Mouse (Mus musculus): ENCODE measurements around the gene Zg16. TPM values are rescaled to one million over a fixed set of nuclear protein-coding genes. Genes with fewer than 3 reads are reported as not detected.
"Not testable (repeated sequence)": the region's sequence is repeated elsewhere in the genome, so short reads cannot be mapped to it uniquely, and the experiment has no call there.

Zg16 gene
- total RNA-seq (2018; cell fraction: chromatin; rRNA removed): not detected
- total RNA-seq (2018; cell fraction: cytosol; rRNA removed): not detected
- not detected for total RNA-seq (2018; cell fraction: nucleus; rRNA removed)
- not detected in 3 replicates for polyA plus RNA-seq (2018)

DNA sequence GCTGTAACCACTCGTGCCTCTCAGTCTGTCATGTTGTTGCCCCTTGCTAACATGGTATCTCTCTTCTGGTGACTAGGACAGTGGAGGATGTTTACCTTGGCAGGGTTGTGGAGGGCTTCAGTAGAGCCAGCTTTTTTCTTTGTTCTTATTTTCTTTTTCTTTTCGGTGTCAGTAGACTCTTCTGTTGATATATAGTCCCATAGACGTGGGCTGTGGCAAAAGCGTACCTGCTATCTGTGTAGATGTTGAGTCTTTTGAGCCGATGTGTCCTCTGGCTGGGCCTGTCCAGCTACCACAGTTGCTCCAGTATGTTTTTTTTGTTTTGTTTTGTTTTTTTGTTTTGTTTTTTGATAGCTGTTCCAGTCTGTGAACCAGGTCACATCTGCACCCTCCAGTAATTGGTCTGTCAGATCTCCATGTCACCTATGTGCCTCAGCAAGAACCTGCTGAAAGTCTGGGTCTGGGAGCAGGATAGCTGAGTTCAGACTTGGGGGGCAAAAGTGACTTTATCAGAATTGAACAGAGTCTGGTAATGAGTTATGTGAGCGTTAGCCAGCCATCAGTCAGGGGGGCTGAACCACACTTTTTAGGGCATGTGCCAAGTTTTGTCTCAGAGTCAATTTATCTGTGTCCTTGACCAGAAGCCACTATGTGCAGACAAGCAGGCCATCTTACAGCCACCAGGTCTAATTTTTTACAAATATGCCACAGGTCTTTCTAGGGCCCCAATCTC lies at the start of gene Zg16:
Gene Zg16, minus strand, starts transcription at position 51 of the 733 bp plus-strand sequence.
- H3K36me3 ChIP-seq (ENCODE audit: inconsistent target); H3K27ac ChIP-seq; H3K4me3 ChIP-seq (ENCODE audit: inconsistent target): not testable (repeated sequence)
- WGBS (ENCODE audit: missing documents): 95% methylated on average over 6 of the region's 6 CpGs
- peaks cover 11% of the 10 kb centered on the region for H3K79me2 ChIP-seq (ENCODE audit: inconsistent target)

DNA sequence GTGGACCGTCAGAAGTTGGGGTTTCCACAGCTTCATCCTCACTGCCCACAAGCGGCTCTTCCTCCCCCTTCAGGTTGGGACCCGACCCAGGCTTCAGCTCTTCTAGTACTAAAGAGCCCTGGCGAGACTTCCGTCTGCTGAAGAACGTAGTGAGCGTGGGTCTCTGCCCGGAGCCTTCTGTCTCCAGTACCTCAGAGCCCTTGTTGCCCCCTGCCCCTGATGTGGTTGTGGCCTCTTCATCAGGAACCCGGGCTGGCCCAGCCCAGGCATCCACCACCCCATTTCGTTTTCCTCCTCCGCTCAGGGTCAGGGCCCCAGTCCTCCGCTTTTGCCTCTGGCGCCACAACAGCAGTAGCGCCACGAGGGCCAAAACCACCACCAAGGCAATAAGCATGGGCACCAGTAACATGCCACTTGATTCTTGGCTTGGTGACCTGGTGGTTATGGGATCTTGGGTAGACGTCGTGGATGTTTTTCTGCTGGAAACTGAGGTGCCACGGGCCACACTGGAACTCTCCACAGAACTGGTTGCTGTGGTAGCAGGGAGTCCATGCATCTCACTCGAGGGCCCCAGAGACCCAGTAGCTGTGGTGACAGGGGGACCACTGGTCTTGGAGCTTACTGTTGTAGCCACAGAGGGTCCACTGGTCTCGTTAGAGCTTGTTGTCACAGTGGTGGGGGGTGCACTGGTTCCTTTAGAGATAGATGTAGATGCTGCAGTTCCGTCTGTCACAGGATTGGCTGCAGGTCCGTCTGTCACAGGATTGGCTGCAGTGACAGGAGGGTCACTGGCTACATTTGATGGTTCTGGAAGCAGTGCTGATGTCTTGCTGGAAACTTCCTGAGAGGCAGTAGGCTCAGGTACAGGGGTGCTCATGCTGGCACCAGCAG lies 49.3 kb upstream of the Zg16 start:
- 0 out of 2 replicates have a peak overlapping the region, but pooled peaks have one; percentile 24 for H3K27ac ChIP-seq
- peaks cover 10% of the 10 kb centered on the region; the same call in 1 of the 2 replicates for H3K79me2 ChIP-seq (ENCODE audit: inconsistent target)
- 32% methylated on average over 22 of the region's 22 CpGs for WGBS (ENCODE audit: missing documents)
- no peaks in the 10 kb centered on the region for H3K36me3 ChIP-seq (ENCODE audit: inconsistent target)
- H3K4me3 ChIP-seq (ENCODE audit: inconsistent target): no peak overlapping the region

DNA sequence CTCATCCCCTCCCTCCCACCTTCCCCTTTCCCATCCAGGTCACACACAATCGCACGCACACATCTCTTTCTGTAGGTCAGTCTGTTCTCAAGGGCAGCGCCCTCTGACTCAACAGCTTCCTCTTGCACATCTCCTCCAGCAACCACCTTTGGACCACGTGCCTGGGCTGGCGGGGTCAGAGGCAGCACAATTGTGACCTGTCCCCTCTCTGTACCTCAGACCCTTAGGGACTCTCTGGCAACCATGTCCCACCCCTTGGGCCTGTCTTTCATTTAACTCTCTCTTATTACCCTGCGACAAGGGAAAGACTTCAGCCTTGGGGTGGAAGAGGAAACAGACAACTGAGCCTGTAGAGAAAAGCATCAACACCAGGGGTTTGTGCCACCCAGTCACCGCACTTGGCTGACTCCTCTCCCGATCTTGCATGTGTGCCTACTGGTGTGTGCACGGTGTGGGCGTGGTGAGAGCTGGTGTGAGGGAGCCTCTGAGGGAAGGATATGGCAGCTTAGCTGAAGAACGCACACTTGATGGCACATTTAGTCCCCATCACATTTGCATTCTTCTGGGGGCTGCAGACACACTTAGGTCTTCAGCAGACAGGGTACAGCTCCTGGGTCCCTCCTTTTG lies 47.8 kb upstream of the Zg16 start:
- Histone ChIP-seq H3K27ac (no peak overlapping the region), H3K79me2 (ENCODE audit: inconsistent target) (peaks cover 10% of the 10 kb centered on the region; the same call in 1 of the 2 replicates), H3K4me3 (ENCODE audit: inconsistent target) (no peak overlapping the region), H3K36me3 (ENCODE audit: inconsistent target) (no peaks in the 10 kb centered on the region)
- WGBS (ENCODE audit: missing documents): 22% methylated on average over 11 of the region's 11 CpGs

DNA sequence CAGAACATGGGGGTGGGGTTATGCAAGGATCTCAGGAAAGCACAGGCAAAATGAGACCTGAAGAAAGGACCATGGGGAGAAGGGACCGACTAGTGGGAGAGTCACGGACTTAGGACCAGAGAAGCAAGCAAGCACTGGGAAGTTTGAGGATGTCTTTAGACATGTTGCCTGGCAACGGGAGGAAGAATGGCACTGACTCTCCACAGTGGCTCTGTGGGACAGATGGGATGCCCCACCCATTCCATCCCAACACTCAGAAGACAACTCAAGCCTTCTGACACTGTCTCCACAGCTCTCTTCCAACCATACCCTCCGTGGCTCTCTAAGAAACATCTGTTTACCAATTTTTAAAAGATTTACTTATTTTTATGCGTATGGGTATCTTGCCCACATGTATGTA lies 46.0 kb upstream of the Zg16 start:
- Histone ChIP-seq H3K4me3 (ENCODE audit: inconsistent target) (no peak overlapping the region), H3K36me3 (ENCODE audit: inconsistent target) (no peaks in the 10 kb centered on the region), H3K27ac (no peak overlapping the region), H3K79me2 (ENCODE audit: inconsistent target) (peaks cover 10% of the 10 kb centered on the region; the same call in 1 of the 2 replicates)
- 81% methylated on average over 5 of the region's 5 CpGs for WGBS (ENCODE audit: missing documents)

DNA sequence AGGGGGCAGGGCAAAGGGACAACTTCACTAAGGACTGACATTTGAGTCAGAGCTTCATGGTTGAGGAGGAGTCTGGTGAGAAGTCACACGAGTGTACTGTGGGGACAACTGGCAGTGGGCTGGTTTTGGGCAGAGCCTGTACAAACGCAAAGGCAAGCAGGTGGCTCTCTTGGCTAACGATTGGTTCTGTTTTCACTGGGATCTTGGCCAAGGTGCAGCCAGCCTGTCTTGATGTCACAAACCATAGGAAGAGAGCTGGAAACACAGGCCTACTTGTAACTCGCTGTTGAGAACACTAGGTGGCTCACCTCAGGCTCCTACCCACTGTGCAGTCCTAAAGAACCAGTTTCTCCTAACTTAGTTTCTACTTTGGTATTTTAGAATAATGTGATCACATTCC lies 42.5 kb upstream of the Zg16 start:
- no peaks in the 10 kb centered on the region for H3K79me2 ChIP-seq (ENCODE audit: inconsistent target)
- no peak overlapping the region for H3K27ac ChIP-seq
- H3K36me3 ChIP-seq (ENCODE audit: inconsistent target): no peaks in the 10 kb centered on the region
- H3K4me3 ChIP-seq (ENCODE audit: inconsistent target): no peak overlapping the region
- WGBS (ENCODE audit: missing documents): 12% methylated on average over 4 of the region's 4 CpGs

DNA sequence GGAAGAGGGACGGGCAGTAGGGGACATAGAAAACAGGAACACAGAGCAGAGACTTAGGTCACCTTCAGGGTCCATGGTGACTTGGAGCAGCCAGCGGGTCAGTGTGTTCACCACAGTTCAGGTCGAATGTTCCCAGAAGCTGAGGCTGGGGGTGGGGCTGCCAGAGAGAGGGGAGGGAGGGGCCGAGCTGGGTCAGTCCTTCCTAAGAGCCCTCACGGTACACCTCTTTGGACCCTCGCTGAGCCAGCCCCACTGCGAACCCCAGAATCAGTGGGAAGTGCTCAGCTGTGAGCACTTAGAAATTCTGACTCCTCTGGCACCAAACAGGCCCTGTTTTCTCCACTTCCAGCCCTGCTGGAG lies 34.8 kb upstream of the Zg16 start, which contains the start of gene Qprt:
Gene Qprt, minus strand, starts transcription at position 316 of the 360 bp plus-strand sequence.
- no peak within 1 kb of the TSS for H3K27ac ChIP-seq

DNA sequence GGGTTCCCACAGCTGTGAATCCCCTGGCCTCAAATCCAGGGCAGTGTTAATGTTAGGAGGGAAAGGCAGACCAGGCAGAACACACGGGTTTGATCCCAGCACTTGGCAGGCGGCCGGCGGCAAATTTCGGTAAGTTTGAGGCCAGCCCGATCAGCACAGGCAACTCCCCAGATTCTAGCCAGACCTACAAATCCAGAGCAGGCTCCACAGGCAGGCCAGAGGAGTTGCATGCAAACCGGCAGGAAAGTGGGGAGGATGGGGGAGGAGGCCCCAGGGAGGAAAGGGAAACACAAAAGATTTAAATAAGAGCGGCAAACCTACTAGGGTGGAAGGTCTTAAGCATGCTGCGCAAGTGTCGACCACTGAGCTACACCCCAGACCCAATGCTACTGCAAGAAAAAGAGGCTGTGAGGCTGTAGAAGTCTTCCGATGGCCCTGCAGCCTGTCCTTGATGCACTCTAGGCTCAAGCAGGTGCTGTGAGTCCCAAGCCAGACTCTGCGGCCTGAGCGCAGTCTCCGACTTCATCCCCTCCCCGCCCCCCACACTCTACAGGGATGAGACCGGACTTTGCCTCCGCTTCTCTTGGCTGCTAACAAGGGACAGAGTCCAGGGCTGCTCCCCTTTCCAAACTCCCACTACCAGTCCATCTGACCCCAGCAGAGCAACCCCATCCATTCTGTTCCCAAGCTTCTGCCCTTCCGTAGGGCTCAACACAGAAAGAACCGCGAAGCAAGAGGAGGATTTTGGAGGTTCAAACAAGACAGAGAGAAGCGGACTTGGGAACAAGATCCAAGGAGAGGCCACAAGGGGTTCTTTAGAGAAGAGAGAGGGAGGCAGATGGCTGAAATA lies 34.2 kb upstream of the Zg16 start:
- Histone ChIP-seq H3K79me2 (ENCODE audit: inconsistent target) (no peaks in the 10 kb centered on the region), H3K4me3 (ENCODE audit: inconsistent target) (no peak overlapping the region), H3K27ac (no peak overlapping the region), H3K36me3 (ENCODE audit: inconsistent target) (no peaks in the 10 kb centered on the region)
- 94% methylated on average over 21 of the region's 21 CpGs for WGBS (ENCODE audit: missing documents)

More for the DNA sequence above, 34.8 kb upstream of the Zg16 start, which contains the start of gene Qprt:
- no peak within 1 kb of the TSS for H3K4me3 ChIP-seq (ENCODE audit: inconsistent target)
- H3K36me3 ChIP-seq (ENCODE audit: inconsistent target): no peaks in the 10 kb centered on the region
- 89% methylated on average over 7 of the region's 7 CpGs for WGBS (ENCODE audit: missing documents)
- H3K79me2 ChIP-seq (ENCODE audit: inconsistent target): no peaks in the 10 kb centered on the region

DNA sequence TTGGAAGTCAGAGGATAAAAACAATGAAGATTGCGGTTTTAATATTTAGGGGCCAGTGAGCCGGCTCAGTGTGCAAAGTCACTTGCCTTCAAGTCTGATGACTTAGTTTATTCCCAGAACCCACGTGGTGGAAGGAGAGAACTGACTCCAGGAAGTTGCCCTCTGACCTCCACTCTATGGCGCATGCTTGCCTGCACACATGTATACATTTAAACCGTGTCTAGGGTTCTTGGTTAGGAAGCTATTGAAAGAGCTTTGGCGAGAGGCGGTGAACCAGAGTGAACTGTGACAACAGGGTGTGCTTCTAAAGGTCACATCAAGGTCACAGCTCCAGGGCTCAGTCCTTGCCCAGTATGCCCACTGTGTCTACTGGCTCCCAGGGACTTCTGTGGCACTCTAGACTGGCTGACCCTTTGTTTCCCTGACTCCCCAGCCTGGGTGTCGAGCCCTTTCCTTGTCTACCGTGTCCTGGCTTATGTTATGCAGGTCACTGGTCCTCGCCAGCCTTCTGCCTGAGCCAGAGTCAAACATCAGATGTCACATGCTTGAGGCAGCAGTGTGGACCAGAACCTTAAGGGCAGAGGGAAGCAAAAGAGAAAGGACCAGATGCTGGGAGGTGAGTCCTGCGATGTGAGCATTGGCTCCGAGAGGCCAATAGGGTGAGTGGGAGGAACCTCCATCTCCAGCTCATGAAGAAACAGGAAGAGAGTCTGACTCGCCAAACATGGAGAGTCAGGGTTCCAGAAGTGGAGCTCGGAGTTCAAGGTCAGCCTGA lies 31.7 kb upstream of the Zg16 start:
- no peaks in the 10 kb centered on the region for H3K79me2 ChIP-seq (ENCODE audit: inconsistent target)
- H3K36me3 ChIP-seq (ENCODE audit: inconsistent target): no peaks in the 10 kb centered on the region
- no peak overlapping the region for H3K4me3 ChIP-seq (ENCODE audit: inconsistent target)
- WGBS (ENCODE audit: missing documents): 82% methylated on average over 14 of the region's 14 CpGs
- no peak overlapping the region for H3K27ac ChIP-seq

DNA sequence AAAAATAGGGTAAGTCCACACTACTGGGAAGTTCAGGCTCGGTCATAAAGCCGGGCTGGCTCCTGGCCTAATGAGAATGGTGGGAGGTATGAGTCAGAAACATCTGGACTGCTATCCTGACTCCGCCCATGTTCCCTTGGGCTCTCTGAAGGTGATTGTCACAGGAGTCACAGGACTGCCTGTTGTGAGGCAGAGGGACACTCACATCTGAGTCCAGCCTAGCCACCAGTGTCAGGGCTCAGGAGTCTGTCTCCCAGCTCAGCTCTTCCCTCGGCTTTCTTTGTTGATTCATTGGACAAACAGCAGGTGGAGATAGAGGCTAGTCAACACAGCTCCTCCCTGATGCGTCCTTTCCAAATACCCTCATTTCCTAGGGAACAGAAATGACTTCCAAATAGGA lies 30.8 kb upstream of the Zg16 start:
- WGBS (ENCODE audit: missing documents): 76% methylated on average over 5 of the region's 5 CpGs
- Histone ChIP-seq H3K79me2 (ENCODE audit: inconsistent target) (no peaks in the 10 kb centered on the region), H3K27ac (no peak overlapping the region), H3K4me3 (ENCODE audit: inconsistent target) (no peak overlapping the region), H3K36me3 (ENCODE audit: inconsistent target) (no peaks in the 10 kb centered on the region)

DNA sequence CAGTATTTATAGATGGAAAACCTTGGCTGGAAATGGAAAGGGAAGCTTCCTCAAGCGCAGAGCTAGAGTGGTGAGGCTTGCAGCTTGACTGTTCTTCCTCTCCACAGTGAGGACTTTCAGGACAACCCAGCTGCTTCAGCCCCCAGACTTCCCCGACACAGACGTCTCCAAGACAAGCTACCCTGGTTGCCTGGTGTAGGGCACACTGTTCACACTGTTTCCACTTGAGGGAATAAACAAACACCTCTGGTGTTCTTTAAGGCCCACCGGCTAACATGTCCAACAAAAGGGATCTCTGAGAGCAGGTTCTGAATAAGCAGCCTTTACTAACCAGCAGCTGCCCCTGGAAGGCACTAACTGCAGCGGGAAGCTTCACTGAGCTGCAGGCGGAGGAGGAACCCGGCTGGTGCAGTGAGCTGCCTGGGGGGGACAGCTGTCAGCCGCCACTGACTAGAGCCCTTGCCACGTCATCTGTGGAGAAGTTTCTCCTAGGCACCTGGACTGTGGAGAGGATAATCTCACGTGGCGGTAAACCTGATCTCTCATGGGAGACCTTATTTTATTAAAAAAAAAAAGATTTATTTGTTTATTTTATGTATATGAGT lies 29.3 kb upstream of the Zg16 start:
- WGBS (ENCODE audit: missing documents): 82% methylated on average over 9 of the region's 11 CpGs
- H3K36me3 ChIP-seq (ENCODE audit: inconsistent target): no peaks in the 10 kb centered on the region
- H3K4me3 ChIP-seq (ENCODE audit: inconsistent target): no peak overlapping the region
- no peaks in the 10 kb centered on the region for H3K79me2 ChIP-seq (ENCODE audit: inconsistent target)
- H3K27ac ChIP-seq: no peak overlapping the region

DNA sequence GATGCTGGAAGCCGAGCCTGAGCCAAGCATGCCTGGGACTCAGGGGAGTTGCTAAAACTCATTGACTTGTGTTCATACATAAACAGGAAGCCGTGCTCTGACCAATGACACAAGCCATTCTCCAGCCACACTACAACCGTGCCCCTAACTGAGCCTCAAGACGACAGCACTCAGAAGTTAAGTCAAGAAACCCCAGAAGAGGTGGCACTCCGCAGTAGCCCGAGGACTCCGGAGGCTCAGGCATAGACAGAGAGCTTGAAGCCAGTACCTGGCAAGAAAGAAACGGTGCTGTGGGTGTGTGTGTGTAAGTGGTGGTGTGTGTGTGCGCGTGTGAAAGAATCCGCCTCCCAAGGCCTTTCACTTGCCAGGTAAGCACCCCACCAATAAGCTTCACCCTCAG lies 27.8 kb upstream of the Zg16 start:
- no peak overlapping the region for H3K27ac ChIP-seq
- H3K4me3 ChIP-seq (ENCODE audit: inconsistent target): no peak overlapping the region
- H3K36me3 ChIP-seq (ENCODE audit: inconsistent target): no peaks in the 10 kb centered on the region
- WGBS (ENCODE audit: missing documents): 73% methylated on average over 10 of the region's 11 CpGs
- H3K79me2 ChIP-seq (ENCODE audit: inconsistent target): no peaks in the 10 kb centered on the region

DNA sequence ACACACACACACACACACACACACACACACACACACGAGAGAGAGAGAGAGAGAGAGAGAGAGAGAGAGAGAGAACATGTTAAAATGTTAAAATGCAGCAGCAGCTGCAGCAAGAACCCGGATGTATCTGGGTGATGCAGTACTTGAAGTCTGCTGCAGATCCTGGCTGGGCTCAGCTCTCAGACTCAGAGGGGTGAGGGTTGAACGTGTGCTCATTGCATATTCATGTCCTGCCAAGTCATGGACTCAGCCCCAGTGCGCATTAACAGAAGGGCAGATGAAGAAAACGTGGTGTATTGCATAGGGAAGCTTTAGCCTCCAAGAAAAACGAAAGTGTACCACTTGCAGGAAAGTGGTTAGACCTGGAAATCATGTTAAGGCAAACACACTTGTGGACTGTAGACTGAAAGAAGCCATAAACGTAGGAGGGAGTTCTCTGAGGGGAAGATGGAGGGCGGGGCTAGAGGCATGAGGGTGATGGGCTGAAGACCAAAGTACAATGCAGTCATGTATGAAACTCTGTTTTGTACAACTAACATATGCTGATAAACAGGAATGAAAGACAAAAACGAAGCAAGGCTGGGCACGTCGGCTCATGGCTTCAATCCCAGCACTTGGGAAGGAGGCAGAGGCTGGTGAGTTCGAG lies 26.6 kb upstream of the Zg16 start:
- H3K36me3 ChIP-seq (ENCODE audit: inconsistent target): no peaks in the 10 kb centered on the region
- no peak overlapping the region for H3K27ac ChIP-seq
- H3K79me2 ChIP-seq (ENCODE audit: inconsistent target): no peaks in the 10 kb centered on the region
- WGBS (ENCODE audit: missing documents): 42% methylated on average over 11 of the region's 12 CpGs
- no peak overlapping the region for H3K4me3 ChIP-seq (ENCODE audit: inconsistent target)

Data from macrophage (primary cell).